Mouse (Mus musculus) thymus, adult 2 months (tissue): ENCODE measurements around the gene Nfyc.

Experiments
- CTCF ChIP-seq: fragments of 200-500 bp; IDR thresholded peaks from 2 replicates; pipeline ENCODE4 v1.5.1; 2012; ENCODE audit warnings: mild to moderate bottlenecking, control low read depth, low read length, moderate library complexity, borderline replicate concordance; ENCODE audit not compliant: control insufficient read depth, poor library complexity, insufficient read depth; ENCODE audit errors: extremely low read depth
- POLR2A ChIP-seq: fragments of 200-500 bp; IDR thresholded peaks from 2 replicates; pipeline ENCODE4 v1.6.1; 2012; ENCODE audit warnings: mild to moderate bottlenecking, low read length, control low read depth, moderate library complexity; ENCODE audit not compliant: control insufficient read depth, poor library complexity, insufficient read depth; ENCODE audit errors: extremely low read depth

DNA sequence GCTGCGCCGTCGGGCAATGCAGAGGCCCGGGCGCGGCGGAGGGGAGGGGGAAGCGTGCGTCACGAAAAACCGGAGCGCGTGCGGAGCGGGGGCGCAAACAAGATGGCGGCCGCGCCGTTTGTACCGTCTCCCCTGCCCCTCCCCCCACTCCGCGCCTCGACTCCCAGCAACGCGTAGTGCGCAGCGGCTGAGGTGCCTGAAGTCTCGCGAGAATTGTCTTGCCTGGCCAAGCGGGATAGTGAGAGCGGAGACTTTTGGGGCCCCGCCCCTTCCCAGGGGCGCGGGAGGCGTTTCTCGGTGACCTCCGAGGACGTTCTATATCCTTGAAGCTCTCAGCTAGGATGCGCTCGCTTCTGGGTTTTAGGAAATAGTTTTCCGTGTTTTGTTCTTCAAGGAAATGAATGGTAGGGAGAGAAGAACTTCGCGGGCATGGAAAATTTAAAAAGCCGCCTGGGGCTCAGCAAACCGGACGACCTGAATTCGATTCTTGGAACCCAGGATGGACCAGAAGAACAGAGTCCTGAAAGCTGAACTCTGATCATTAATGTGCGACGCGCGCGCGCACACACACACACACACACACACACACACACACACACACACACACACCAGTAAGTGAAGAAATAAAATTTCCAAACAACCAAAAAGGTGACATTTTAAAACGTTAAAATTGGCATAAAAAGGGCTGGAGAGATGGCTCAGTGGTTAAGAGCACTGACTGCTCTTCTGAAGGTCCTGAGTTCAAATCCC lies 5.6 kb downstream of the Nfyc start:
- TF ChIP-seq POLR2A (no peak), CTCF (no peak)
